In the genomic region with DNA sequence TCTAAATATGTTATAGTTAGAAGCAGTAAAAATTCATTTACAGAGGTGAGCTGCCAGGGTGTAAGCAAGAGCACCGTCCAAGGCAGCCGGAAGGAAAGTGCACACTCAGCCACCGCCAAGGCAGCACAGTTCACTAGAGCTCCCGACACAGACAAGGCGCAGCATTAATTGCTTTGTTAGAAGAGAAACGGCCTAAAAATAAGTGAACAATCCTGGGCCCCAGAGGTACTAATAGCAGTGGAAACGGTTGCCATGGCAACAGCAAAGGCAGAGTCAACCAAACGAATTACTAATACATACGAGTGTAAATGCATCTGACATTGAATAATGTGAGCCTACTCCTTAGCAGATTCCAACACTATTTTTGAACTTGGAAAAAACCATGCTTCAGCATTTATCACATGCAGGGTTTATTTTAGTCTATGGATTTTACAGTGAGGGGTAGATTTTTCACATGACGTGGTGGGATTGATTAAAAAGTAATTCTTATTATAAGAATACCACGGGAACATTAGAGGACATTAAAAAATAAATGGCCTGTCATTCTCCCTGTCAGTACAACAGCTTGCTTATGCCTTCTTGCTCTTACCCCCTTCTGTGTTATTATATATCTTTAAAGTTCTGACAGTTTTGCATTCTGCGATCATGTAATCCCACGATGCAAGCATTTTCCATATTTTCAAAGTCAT, we compare ENCODE assay signal across 8 mouse cellular contexts.
DNase-seq lines count a peak whose midpoint lies in the region; ATAC-seq and TF ChIP-seq lines count a peak whose summit lies in the region.

No protein-coding gene starts in this region.

- WGBS in embryonic facial prominence, embryonic 14.5 days, result 62% methylated on average over 13 of the region's 13 CpGs
- 15% methylated on average over 13 of the region's 13 CpGs for WGBS in hindbrain, postnatal 0 days
- 32% methylated on average over 13 of the region's 13 CpGs for WGBS in midbrain, embryonic 13.5 days
- WGBS in kidney, embryonic 14.5 days, result 62% methylated on average over 13 of the region's 13 CpGs

- no peak for TF ChIP-seq CTCF in hindbrain, postnatal 0 days (IDR thresholded peaks at IDR 0.05; ENCODE audit: low read depth)

- no peaks in the 10 kb centered on the region for H3K36me3 ChIP-seq in embryonic facial prominence, embryonic 14.5 days (ENCODE audit: control insufficient read depth, insufficient read depth, low read length)
- H3K36me3 ChIP-seq in hindbrain, postnatal 0 days (ENCODE audit: insufficient read depth, low read length), result no peaks in the 10 kb centered on the region
- H3K36me3 ChIP-seq in midbrain, embryonic 13.5 days, result no peaks in the 10 kb centered on the region
- H3K36me3 ChIP-seq in kidney, embryonic 14.5 days (ENCODE audit: control insufficient read depth, insufficient read depth, low read length), result no peaks in the 10 kb centered on the region

- no peak overlapping the region for H3K9ac ChIP-seq in embryonic facial prominence, embryonic 14.5 days (ENCODE audit: low read depth, low read length)
- no peak overlapping the region for H3K9ac ChIP-seq in hindbrain, postnatal 0 days (replicated peaks; ENCODE audit: low read length)
- no peak overlapping the region for H3K9ac ChIP-seq in midbrain, embryonic 13.5 days (replicated peaks)
- no peak overlapping the region for H3K9ac ChIP-seq in kidney, embryonic 14.5 days (ENCODE audit: low read depth, low read length)

- no peaks in the 10 kb centered on the region for H3K27me3 ChIP-seq in embryonic facial prominence, embryonic 14.5 days (replicated peaks; ENCODE audit: control insufficient read depth, insufficient read depth, low read length)
- no peaks in the 10 kb centered on the region for H3K27me3 ChIP-seq in hindbrain, postnatal 0 days (ENCODE audit: insufficient read depth, low read length)
- H3K27me3 ChIP-seq in midbrain, embryonic 13.5 days, result no peaks in the 10 kb centered on the region
- H3K27me3 ChIP-seq in kidney, embryonic 14.5 days (ENCODE audit: control insufficient read depth, insufficient read depth, low read length), result no peaks in the 10 kb centered on the region

- H3K4me2 ChIP-seq in embryonic facial prominence, embryonic 14.5 days (ENCODE audit: low read depth, low read length), result no peak overlapping the region
- peak overlapping the region; percentile 25; the same call in 1 of the 2 replicates for H3K4me2 ChIP-seq in hindbrain, postnatal 0 days (ENCODE audit: low read depth, low read length)
- H3K4me2 ChIP-seq in midbrain, embryonic 13.5 days (replicated peaks), result peak overlapping the region; percentile 27
- no peak overlapping the region for H3K4me2 ChIP-seq in kidney, embryonic 14.5 days (replicated peaks; ENCODE audit: low read depth, low read length)

- H3K4me1 ChIP-seq in embryonic facial prominence, embryonic 14.5 days (ENCODE audit: control insufficient read depth, insufficient read depth, low read length), result no peaks in the 10 kb centered on the region
- H3K4me1 ChIP-seq in hindbrain, postnatal 0 days (ENCODE audit: insufficient read depth, low read length), result no peaks in the 10 kb centered on the region
- H3K4me1 ChIP-seq in midbrain, embryonic 13.5 days (replicated peaks), result peaks cover 23% of the 10 kb centered on the region
- H3K4me1 ChIP-seq in kidney, embryonic 14.5 days (ENCODE audit: control insufficient read depth, insufficient read depth, low read length), result no peaks in the 10 kb centered on the region

- H3K4me3 ChIP-seq in embryonic facial prominence, embryonic 14.5 days (ENCODE audit: low read depth, low read length), result no peak overlapping the region
- H3K4me3 ChIP-seq in hindbrain, postnatal 0 days (ENCODE audit: low read length), result no peak overlapping the region
- H3K4me3 ChIP-seq in midbrain, embryonic 13.5 days (replicated peaks), result no peak overlapping the region
- H3K4me3 ChIP-seq in kidney, embryonic 14.5 days (ENCODE audit: low read length), result no peak overlapping the region

- DNase-seq in NIH3T3 (ENCODE audit: low read depth), result peak; percentile 17
- DNase-seq in embryonic facial prominence, embryonic 14.5 days (ENCODE audit: low spot score), result peak; percentile 73
- DNase-seq in hindbrain, postnatal 0 days (ENCODE audit: low spot score), result peak; percentile 87
- no peak for DNase-seq in yolk sac, embryonic 10.5 days (ENCODE audit: low spot score)
- DNase-seq in adrenal gland, postnatal 36 days, result no peak
- DNase-seq in heart, adult 8-10 months (ENCODE audit: low spot score), result no peak

- peak; percentile 50; the same call in 1 of the 2 replicates for ATAC-seq in embryonic facial prominence, embryonic 14.5 days (ENCODE audit: low read depth)
- ATAC-seq in hindbrain, postnatal 0 days, result peak; percentile 87
- peak; percentile 91 for ATAC-seq in midbrain, embryonic 13.5 days
- ATAC-seq in kidney, embryonic 14.5 days (ENCODE audit: low FRiP score, low TSS enrichment), result no peak

- H3K27ac ChIP-seq in embryonic facial prominence, embryonic 14.5 days (replicated peaks; ENCODE audit: low read depth, low read length), result no peak overlapping the region
- peak overlapping the region; percentile 41; the same call in 1 of the 2 replicates for H3K27ac ChIP-seq in hindbrain, postnatal 0 days
- H3K27ac ChIP-seq in midbrain, embryonic 13.5 days, result peak overlapping the region; percentile 80
- no peak overlapping the region for H3K27ac ChIP-seq in kidney, embryonic 14.5 days (ENCODE audit: low read depth, low read length)

- no peaks in the 10 kb centered on the region for H3K9me3 ChIP-seq in embryonic facial prominence, embryonic 14.5 days (ENCODE audit: control insufficient read depth, low read length)
- no peaks in the 10 kb centered on the region for H3K9me3 ChIP-seq in hindbrain, postnatal 0 days (ENCODE audit: low read length)
- H3K9me3 ChIP-seq in midbrain, embryonic 13.5 days, result no peaks in the 10 kb centered on the region
- no peaks in the 10 kb centered on the region for H3K9me3 ChIP-seq in kidney, embryonic 14.5 days (ENCODE audit: control insufficient read depth, low read length)

Comparison
In these comparisons a context has a peak if more than half of its experiments do, and no peak if none do; other contexts are left out.
1. DNase-seq: peak in NIH3T3 (single experiment), embryonic facial prominence, embryonic 14.5 days (single experiment) and hindbrain, postnatal 0 days (single experiment); none in yolk sac, embryonic 10.5 days (single experiment), adrenal gland, postnatal 36 days (0 of 2) and heart, adult 8-10 months (single experiment).
2. H3K27ac ChIP-seq: peak in hindbrain, postnatal 0 days (single experiment) and midbrain, embryonic 13.5 days (single experiment); none in embryonic facial prominence, embryonic 14.5 days (single experiment) and kidney, embryonic 14.5 days (single experiment).
3. H3K4me2 ChIP-seq: peak in hindbrain, postnatal 0 days (single experiment) and midbrain, embryonic 13.5 days (single experiment); none in embryonic facial prominence, embryonic 14.5 days (single experiment) and kidney, embryonic 14.5 days (single experiment).